Mouse (Mus musculus): ENCODE measurements around the gene Clstn3.

GRCm38 (mm10) chr6:124481571-124481970 is 17.0 kb upstream of the Clstn3 start:
- TF ChIP-seq CTCF (IDR thresholded peaks at IDR 0.05; ENCODE audit: low read depth) (peak; percentile 78), EP300 (optimal IDR thresholded peaks at IDR 0.05) (no peak)

Measured in stomach, postnatal 0 days (tissue).